ENCODE assay signal across 8 mouse cellular contexts in the genomic region with DNA sequence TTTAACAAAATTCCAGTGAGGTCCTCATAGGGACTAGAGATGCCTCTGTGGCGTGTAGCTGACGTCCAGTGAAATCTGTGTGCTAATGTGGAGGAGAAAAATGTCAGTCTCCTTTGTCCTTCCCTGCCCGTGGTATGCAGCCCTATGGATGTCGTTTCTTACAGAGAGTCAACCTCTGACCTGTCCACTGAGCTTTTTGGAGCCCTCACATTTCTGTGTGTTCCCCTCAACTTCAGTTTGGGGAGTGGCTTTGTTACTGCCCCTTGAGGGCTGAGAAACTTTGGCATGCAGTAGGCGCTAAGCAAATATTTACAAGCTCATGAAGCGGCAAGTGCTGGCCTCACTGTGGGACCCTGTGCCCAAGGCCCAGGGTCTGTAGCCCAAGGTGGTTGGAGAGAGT. TPM values are rescaled to one million over a fixed set of nuclear protein-coding genes. Genes with fewer than 3 reads are reported as not detected.
DNase-seq lines count a peak whose midpoint lies in the region; ATAC-seq lines count a peak whose summit lies in the region.

No protein-coding gene starts in this region.

- H3K4me1 ChIP-seq in heart, embryonic 13.5 days: peaks cover 74% of the 10 kb centered on the region
- H3K4me1 ChIP-seq in forebrain, embryonic 16.5 days (replicated peaks; ENCODE audit: control insufficient read depth, insufficient read depth, low read length): peaks cover 46% of the 10 kb centered on the region
- peaks cover 37% of the 10 kb centered on the region for H3K4me1 ChIP-seq in liver, embryonic 13.5 days (replicated peaks)
- H3K4me1 ChIP-seq in neural tube, embryonic 13.5 days (replicated peaks): peaks cover 70% of the 10 kb centered on the region

- no peak for DNase-seq in heart, postnatal 4 days
- no peak for DNase-seq in liver, embryonic 13.5 days
- no peak for DNase-seq in frontal cortex, postnatal 25 days (ENCODE audit: low spot score in 2 of 2)
- no peak for DNase-seq in left cerebral cortex, adult 8-10 months (ENCODE audit: low spot score in 2 of 2)

- no peaks in the 10 kb centered on the region for H3K9me3 ChIP-seq in heart, embryonic 13.5 days
- no peaks in the 10 kb centered on the region for H3K9me3 ChIP-seq in forebrain, embryonic 16.5 days (ENCODE audit: control insufficient read depth, low read length)
- no peaks in the 10 kb centered on the region for H3K9me3 ChIP-seq in liver, embryonic 13.5 days (replicated peaks)
- no peaks in the 10 kb centered on the region for H3K9me3 ChIP-seq in neural tube, embryonic 13.5 days

- no peak for ATAC-seq in heart, embryonic 13.5 days (ENCODE audit: extremely low read depth, insufficient number of reproducible peaks, low FRiP score, low TSS enrichment)
- ATAC-seq in forebrain, embryonic 16.5 days: no peak
- ATAC-seq in liver, embryonic 13.5 days (ENCODE audit: low read depth): no peak
- no peak for ATAC-seq in neural tube, embryonic 13.5 days (ENCODE audit: low read depth)
- no peak for ATAC-seq in erythroid progenitor cell, adult 5-6 weeks (replicated peaks; ENCODE audit: low FRiP score, poor library complexity, severe bottlenecking)

- H3K4me3 ChIP-seq in heart, embryonic 13.5 days: peak overlapping the region; percentile 63
- peak overlapping the region; percentile 70 for H3K4me3 ChIP-seq in forebrain, embryonic 16.5 days (replicated peaks; ENCODE audit: low read length)
- H3K4me3 ChIP-seq in liver, embryonic 13.5 days (replicated peaks): peak overlapping the region; percentile 60; the same call in 1 of the 2 replicates
- peak overlapping the region; percentile 63 for H3K4me3 ChIP-seq in neural tube, embryonic 13.5 days

- H3K27ac ChIP-seq in heart, embryonic 13.5 days (replicated peaks): peak overlapping the region; percentile 95
- peak overlapping the region; percentile 100 for H3K27ac ChIP-seq in forebrain, embryonic 16.5 days (ENCODE audit: low read length)
- H3K27ac ChIP-seq in liver, embryonic 13.5 days: peak overlapping the region; percentile 86
- peak overlapping the region; percentile 100 for H3K27ac ChIP-seq in neural tube, embryonic 13.5 days (replicated peaks)

- peak overlapping the region; percentile 89 for H3K9ac ChIP-seq in heart, embryonic 13.5 days
- peak overlapping the region; percentile 93 for H3K9ac ChIP-seq in forebrain, embryonic 16.5 days (replicated peaks; ENCODE audit: low read depth, low read length)
- H3K9ac ChIP-seq in liver, embryonic 13.5 days: 0 out of 2 replicates have a peak overlapping the region, but pooled peaks have one; percentile 67
- H3K9ac ChIP-seq in neural tube, embryonic 13.5 days: peak overlapping the region; percentile 95

- H3K27me3 ChIP-seq in heart, embryonic 13.5 days (replicated peaks): no peaks in the 10 kb centered on the region
- no peaks in the 10 kb centered on the region for H3K27me3 ChIP-seq in forebrain, embryonic 16.5 days (replicated peaks; ENCODE audit: control insufficient read depth, insufficient read depth, low read length)
- peaks cover 51% of the 10 kb centered on the region for H3K27me3 ChIP-seq in liver, embryonic 13.5 days
- no peaks in the 10 kb centered on the region for H3K27me3 ChIP-seq in neural tube, embryonic 13.5 days

- 36% methylated on average over 6 of the region's 6 CpGs for WGBS in heart, embryonic 13.5 days
- 4% methylated on average over 6 of the region's 6 CpGs for WGBS in forebrain, embryonic 16.5 days
- WGBS in liver, embryonic 13.5 days (ENCODE audit: insufficient replicate concordance): 50% methylated on average over 6 of the region's 6 CpGs
- 16% methylated on average over 6 of the region's 6 CpGs for WGBS in neural tube, embryonic 13.5 days

- H3K4me2 ChIP-seq in heart, embryonic 13.5 days: peak overlapping the region; percentile 85
- H3K4me2 ChIP-seq in forebrain, embryonic 16.5 days (ENCODE audit: low read length): peak overlapping the region; percentile 95
- peak overlapping the region; percentile 69 for H3K4me2 ChIP-seq in liver, embryonic 13.5 days
- peak overlapping the region; percentile 97 for H3K4me2 ChIP-seq in neural tube, embryonic 13.5 days

- H3K36me3 ChIP-seq in heart, embryonic 13.5 days: peaks cover 26% of the 10 kb centered on the region
- peaks cover 6% of the 10 kb centered on the region for H3K36me3 ChIP-seq in forebrain, embryonic 16.5 days (ENCODE audit: control insufficient read depth, insufficient read depth)
- H3K36me3 ChIP-seq in liver, embryonic 13.5 days: peaks cover 6% of the 10 kb centered on the region; the same call in 1 of the 2 replicates
- H3K36me3 ChIP-seq in neural tube, embryonic 13.5 days: peaks cover 32% of the 10 kb centered on the region

RNA-seq across cellular contexts. Expression of gene Plxnb1, which starts 2.1 kb away (rescaled TPM):
- polyA plus RNA-seq in heart, embryonic 13.5 days (2015; fragmentation: Nextera tagmentation; extraction: Ambion mirVana): 7.1 and 8.2 TPM in 2 replicates
- total RNA-seq in heart, postnatal 4 days (2021): 10 to 100 TPM; 31.0 to 31.5 TPM
- 18.6 and 22.1 TPM in 2 replicates for polyA plus RNA-seq in forebrain, embryonic 16.5 days (2015; fragmentation: Nextera tagmentation; extraction: Ambion mirVana)
- polyA plus RNA-seq in liver, embryonic 13.5 days (2015; fragmentation: Nextera tagmentation; extraction: Ambion mirVana): 2.3 and 3.2 TPM in 2 replicates
- 19.9 and 22.2 TPM in 2 replicates for polyA plus RNA-seq in neural tube, embryonic 13.5 days (2015; fragmentation: Nextera tagmentation; extraction: Ambion mirVana)
- total RNA-seq in erythroid progenitor cell, adult 5-6 weeks (2015; ENCODE audit: low replicate concordance): not detected in 2 replicates
- total RNA-seq in erythroid progenitor cell, adult 5-6 weeks (2017; ENCODE audit: low replicate concordance): not detected in 2 replicates
- 10 to 100 TPM; 65.5 to 74.0 (median 67.1) TPM for total RNA-seq in left cerebral cortex, adult 8-10 months (2022)

RNA-seq across cellular contexts. Expression of gene Tma7, which starts 14.9 kb away (rescaled TPM):
- polyA plus RNA-seq in heart, embryonic 13.5 days (2015; fragmentation: Nextera tagmentation; extraction: Ambion mirVana): 568 and 620 TPM in 2 replicates
- total RNA-seq in heart, postnatal 4 days (2021): 100 to 1,000 TPM; 294 to 307 TPM
- 505 and 526 TPM in 2 replicates for polyA plus RNA-seq in forebrain, embryonic 16.5 days (2015; fragmentation: Nextera tagmentation; extraction: Ambion mirVana)
- 480 and 506 TPM in 2 replicates for polyA plus RNA-seq in liver, embryonic 13.5 days (2015; fragmentation: Nextera tagmentation; extraction: Ambion mirVana)
- 726 and 792 TPM in 2 replicates for polyA plus RNA-seq in neural tube, embryonic 13.5 days (2015; fragmentation: Nextera tagmentation; extraction: Ambion mirVana)
- 106 and 281 TPM in 2 replicates for total RNA-seq in erythroid progenitor cell, adult 5-6 weeks (2015; ENCODE audit: low replicate concordance)
- total RNA-seq in erythroid progenitor cell, adult 5-6 weeks (2017; ENCODE audit: low replicate concordance): 31.5 and 73.0 TPM in 2 replicates
- 100 to 1,000 TPM; 291 to 329 (median 323) TPM for total RNA-seq in left cerebral cortex, adult 8-10 months (2022)

RNA-seq across cellular contexts. Expression of gene Ccdc51, which starts 15.0 kb away (rescaled TPM):
- polyA plus RNA-seq in heart, embryonic 13.5 days (2015; fragmentation: Nextera tagmentation; extraction: Ambion mirVana): 12.4 and 16.7 TPM in 2 replicates
- total RNA-seq in heart, postnatal 4 days (2021): 10 to 100 TPM; 11.5 to 12.2 TPM
- 16.9 and 17.5 TPM in 2 replicates for polyA plus RNA-seq in forebrain, embryonic 16.5 days (2015; fragmentation: Nextera tagmentation; extraction: Ambion mirVana)
- 14.6 and 14.7 TPM in 2 replicates for polyA plus RNA-seq in liver, embryonic 13.5 days (2015; fragmentation: Nextera tagmentation; extraction: Ambion mirVana)
- 14.2 and 15.5 TPM in 2 replicates for polyA plus RNA-seq in neural tube, embryonic 13.5 days (2015; fragmentation: Nextera tagmentation; extraction: Ambion mirVana)
- 2.9 and 5.0 TPM in 2 replicates for total RNA-seq in erythroid progenitor cell, adult 5-6 weeks (2015; ENCODE audit: low replicate concordance)
- total RNA-seq in erythroid progenitor cell, adult 5-6 weeks (2017; ENCODE audit: low replicate concordance): 2.6 and 5.5 TPM in 2 replicates
- 1 to 10 TPM; 6.8 to 8.0 (median 7.7) TPM for total RNA-seq in left cerebral cortex, adult 8-10 months (2022)

RNA-seq across cellular contexts. Expression of gene Atrip, which starts 23.4 kb away (rescaled TPM):
- 16.6 and 18.0 TPM in 2 replicates for polyA plus RNA-seq in heart, embryonic 13.5 days (2015; fragmentation: Nextera tagmentation; extraction: Ambion mirVana)
- 10 to 100 TPM; 10.4 to 11.1 TPM for total RNA-seq in heart, postnatal 4 days (2021)
- 36.0 and 38.3 TPM in 2 replicates for polyA plus RNA-seq in forebrain, embryonic 16.5 days (2015; fragmentation: Nextera tagmentation; extraction: Ambion mirVana)
- polyA plus RNA-seq in liver, embryonic 13.5 days (2015; fragmentation: Nextera tagmentation; extraction: Ambion mirVana): 12.6 and 12.7 TPM in 2 replicates
- polyA plus RNA-seq in neural tube, embryonic 13.5 days (2015; fragmentation: Nextera tagmentation; extraction: Ambion mirVana): 26.3 and 29.5 TPM in 2 replicates
- 3.4 and 6.5 TPM in 2 replicates for total RNA-seq in erythroid progenitor cell, adult 5-6 weeks (2015; ENCODE audit: low replicate concordance)
- 11.0 and 12.6 TPM in 2 replicates for total RNA-seq in erythroid progenitor cell, adult 5-6 weeks (2017; ENCODE audit: low replicate concordance)
- 10 to 100 TPM; 24.7 to 31.7 (median 27.3) TPM for total RNA-seq in left cerebral cortex, adult 8-10 months (2022)

RNA-seq across cellular contexts. Expression of gene Trex1, which starts 37.8 kb away (rescaled TPM):
- polyA plus RNA-seq in heart, embryonic 13.5 days (2015; fragmentation: Nextera tagmentation; extraction: Ambion mirVana): 7.7 and 10.9 TPM in 2 replicates
- 1 to 10 TPM; 9.1 to 9.3 TPM for total RNA-seq in heart, postnatal 4 days (2021)
- polyA plus RNA-seq in forebrain, embryonic 16.5 days (2015; fragmentation: Nextera tagmentation; extraction: Ambion mirVana): 16.1 and 17.9 TPM in 2 replicates
- polyA plus RNA-seq in liver, embryonic 13.5 days (2015; fragmentation: Nextera tagmentation; extraction: Ambion mirVana): 7.4 and 8.9 TPM in 2 replicates
- polyA plus RNA-seq in neural tube, embryonic 13.5 days (2015; fragmentation: Nextera tagmentation; extraction: Ambion mirVana): 12.4 and 15.0 TPM in 2 replicates
- total RNA-seq in erythroid progenitor cell, adult 5-6 weeks (2015; ENCODE audit: low replicate concordance): 11.5 and 17.6 TPM in 2 replicates
- 0.26 and 0.76 TPM in 2 replicates for total RNA-seq in erythroid progenitor cell, adult 5-6 weeks (2017; ENCODE audit: low replicate concordance)
- total RNA-seq in left cerebral cortex, adult 8-10 months (2022): 10 to 100 TPM; 11.8 to 17.1 (median 14.0) TPM
